Mouse (Mus musculus) layer of hippocampus, postnatal 10 days (tissue): ENCODE results near the gene Tesk2. TPM values are rescaled to one million over a fixed set of nuclear protein-coding genes. Genes with fewer than 3 reads are reported as not detected.
A peak's percentile ranks its signal among the peaks of the same experiment; 100 is the strongest.
"Not testable (repeated sequence)": the region's sequence is repeated elsewhere in the genome, so short reads cannot be mapped to it uniquely, and the experiment has no call there.

ENCODE experiments used
- DNase-seq, 2 experiments: peaks; one replicate each; pipeline ENCODE4 v3.0.0; 2021; ENCODE audit warnings: low spot score in 2 of 2
- long read RNA-seq: library from polyadenylated mRNA; stranded (forward); transcript quantifications from one replicate; pipeline ENCODE4 v2.0.0, GENCODE M21; 2023
- total RNA-seq, 2 experiments: library from RNA; stranded (reverse); gene quantifications; 2 replicates each; pipeline ENCODE4 v1.2.3; 2021

Gene Tesk2
- 1 to 10 TPM; 2.9 to 3.8 TPM for total RNA-seq
- long read RNA-seq, partial matches to known transcripts: 0 of 3 reads
- long read RNA-seq, other reads (novel, unspliced or antisense): 2 of 3 reads

- DNase-seq: peak; percentile 85 to 89
These were observed at the start of gene Tesk2 for GRCm38 (mm10) chr4:116720343-116721097. Tesk2 (plus strand) TSS chr4:116720948.

- no peak for DNase-seq
These were observed 48.0 kb upstream of the Tesk2 start for GRCm38 (mm10) chr4:116672785-116673184.

GRCm38 (mm10) chr4:116674761-116675160 lies 46.0 kb upstream of the Tesk2 start:
- DNase-seq: not testable (repeated sequence)

- no peak for DNase-seq
These were observed 44.7 kb upstream of the Tesk2 start for GRCm38 (mm10) chr4:116676027-116676426.

- no peak for DNase-seq
These were observed 42.9 kb upstream of the Tesk2 start for GRCm38 (mm10) chr4:116677808-116678207.

GRCm38 (mm10) chr4:116679141-116679540 lies 41.6 kb upstream of the Tesk2 start:
- no peak for DNase-seq

- DNase-seq: not testable (repeated sequence)
These were observed 40.2 kb upstream of the Tesk2 start for GRCm38 (mm10) chr4:116680521-116680920.

GRCm38 (mm10) chr4:116683957-116684356 lies 36.8 kb upstream of the Tesk2 start:
- no peak for DNase-seq

- DNase-seq: no peak
These were observed 36.1 kb upstream of the Tesk2 start for GRCm38 (mm10) chr4:116684665-116685064.

- peak; percentile 97 to 98 for DNase-seq
These were observed 35.2 kb upstream of the Tesk2 start, which contains the start of gene Prdx1 for GRCm38 (mm10) chr4:116685402-116686061. Prdx1 (plus strand) TSS chr4:116685544.

GRCm38 (mm10) chr4:116687041-116687440 lies 33.7 kb upstream of the Tesk2 start:
- no peak for DNase-seq

GRCm38 (mm10) chr4:116689309-116689876 lies 31.4 kb upstream of the Tesk2 start:
- no peak for DNase-seq

GRCm38 (mm10) chr4:116692146-116692545 lies 28.6 kb upstream of the Tesk2 start:
- DNase-seq: no peak

GRCm38 (mm10) chr4:116693785-116694184 lies 27.0 kb upstream of the Tesk2 start:
- no peak for DNase-seq

GRCm38 (mm10) chr4:116698693-116699342 lies 21.9 kb upstream of the Tesk2 start:
- DNase-seq: no peak

- DNase-seq: no peak
These were observed 19.8 kb upstream of the Tesk2 start for GRCm38 (mm10) chr4:116700964-116701363.

GRCm38 (mm10) chr4:116703804-116704203 lies 16.9 kb upstream of the Tesk2 start:
- DNase-seq: peak; percentile 74 to 80

GRCm38 (mm10) chr4:116707666-116708065 lies 13.1 kb upstream of the Tesk2 start:
- DNase-seq: peak in 1 of 2 experiments; percentile 25

GRCm38 (mm10) chr4:116708201-116708764 lies 12.5 kb upstream of the Tesk2 start, which contains the start of the genes Mmachc and Ccdc163:
Mmachc (minus strand) TSS chr4:116708406.
Ccdc163 (plus strand) TSS chr4:116708509.
- DNase-seq: peak; percentile 83 to 87

- no peak for DNase-seq
These were observed 11.9 kb upstream of the Tesk2 start for GRCm38 (mm10) chr4:116708791-116709390.
